Mouse (Mus musculus) regulatory T cell (primary cell): Measurements from ENCODE around the gene Cnfn.

ENCODE experiments used
- in situ Hi-C: fragments of 300-600 bp; cut with MboI, MseI; formaldehyde crosslinking; loops from one replicate; pipeline ENCODE4 v1.15.1; 2025; ENCODE audit warnings: high pct_unique_total_duplicates

The Cnfn gene

DNA sequence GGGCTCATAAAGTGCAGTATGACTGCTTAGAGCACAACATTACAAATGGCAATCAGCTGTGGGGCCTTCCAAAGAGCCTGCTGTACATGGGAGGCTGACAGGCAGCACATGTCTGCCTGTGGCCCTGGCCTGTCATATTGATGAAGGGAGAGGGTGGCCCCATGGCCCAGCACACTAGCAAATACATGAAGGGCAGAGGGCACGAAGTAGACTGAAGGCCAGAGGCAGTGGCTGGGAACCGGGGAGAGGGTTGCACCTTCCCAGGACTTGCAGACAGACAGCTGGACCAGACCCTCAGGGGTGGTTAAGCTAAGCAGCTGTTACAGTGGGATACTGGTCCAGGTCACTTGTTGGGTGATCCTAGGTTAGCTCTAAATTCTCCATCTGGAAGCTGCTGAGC is 21.5 kb upstream of the Cnfn start:
- in situ Hi-C loops: no loop called here

DNA sequence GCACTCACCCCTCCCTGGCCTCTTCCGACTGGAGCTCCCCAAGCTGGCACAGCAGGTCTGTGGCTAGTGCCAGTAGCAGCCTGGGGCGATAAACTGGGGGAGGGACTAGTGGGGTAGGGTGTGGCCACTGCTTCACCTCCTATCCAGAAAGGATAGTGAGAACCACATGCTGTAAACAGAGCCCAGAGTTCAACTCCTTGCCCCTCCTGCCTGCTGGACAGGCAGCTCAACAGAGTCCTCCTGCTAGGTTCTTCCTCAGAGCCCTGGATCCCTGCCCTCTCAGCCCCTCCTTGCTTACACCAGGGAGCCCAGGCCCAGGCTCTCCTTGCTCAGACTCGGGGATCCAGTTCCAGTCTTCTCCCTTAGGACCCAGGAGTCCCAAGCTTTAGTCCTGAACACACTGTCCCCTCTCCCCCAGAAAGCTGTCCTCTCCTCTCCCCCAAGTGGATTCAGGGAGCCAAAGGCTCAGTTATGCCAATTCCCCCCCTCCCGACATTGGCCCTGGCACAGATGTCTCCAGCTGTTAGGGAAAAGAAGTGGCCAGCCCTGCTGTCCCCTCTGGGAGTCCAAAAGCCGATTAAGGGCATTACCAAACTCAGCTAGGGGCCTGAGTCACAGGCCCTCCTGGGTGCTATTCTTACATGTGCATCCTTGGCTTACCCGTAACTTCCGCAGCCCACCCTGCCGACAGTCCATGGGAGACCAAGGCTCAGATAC is 20.7 kb upstream of the Cnfn start:
- in situ Hi-C loops: no loop called here

DNA sequence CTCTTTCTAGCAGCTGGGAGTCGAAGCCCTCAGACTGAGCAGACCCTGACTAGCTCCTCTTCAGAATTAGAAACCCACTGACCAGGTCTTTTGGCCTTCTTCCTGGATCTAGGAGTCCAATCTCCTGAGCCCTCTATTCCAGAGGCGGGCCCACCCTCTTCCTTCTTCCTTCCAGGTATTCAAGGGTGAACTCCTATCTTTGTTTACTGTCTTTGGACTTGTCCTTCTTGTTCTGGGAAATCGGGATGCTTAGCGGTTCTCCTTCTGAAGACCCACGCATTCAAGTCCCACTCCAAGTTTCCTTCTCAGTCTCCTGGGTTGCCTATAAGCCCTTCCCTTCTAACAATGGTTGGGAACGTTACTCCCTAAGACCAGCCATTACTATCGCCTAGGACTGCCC is 19.4 kb upstream of the Cnfn start:
- in situ Hi-C loops: no loop called here

DNA sequence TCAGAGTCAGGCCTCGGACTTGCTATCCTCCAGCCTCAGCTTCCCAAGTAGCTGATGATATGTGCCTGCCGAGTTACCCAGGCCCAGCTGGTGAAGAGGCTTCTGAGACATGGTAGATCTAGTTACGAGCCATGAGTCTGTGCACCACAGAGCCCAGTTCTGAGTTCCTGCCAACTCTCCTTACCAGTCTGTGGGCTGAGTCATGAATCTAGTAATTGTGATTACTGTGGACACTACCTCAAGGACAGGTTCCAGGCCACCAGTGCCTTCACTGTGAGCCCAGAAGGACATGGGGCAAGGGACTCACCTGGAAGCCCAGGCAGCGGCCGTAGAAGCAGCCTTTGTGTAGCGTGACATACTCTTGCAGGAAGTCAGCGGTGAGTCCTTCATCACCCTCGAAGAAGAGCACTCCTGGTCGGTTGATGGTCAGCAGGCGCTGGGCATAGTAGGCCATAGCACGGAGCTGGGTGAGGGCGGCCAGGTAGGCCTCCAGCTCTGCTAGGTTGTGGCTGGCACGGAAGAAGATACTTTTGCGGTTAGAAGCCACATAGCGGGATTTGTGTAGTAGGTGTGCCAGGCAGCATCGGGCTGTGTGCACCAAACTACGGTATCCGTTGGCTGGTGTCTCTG is 18.4 kb upstream of the Cnfn start:
- in situ Hi-C loops: no loop called here

DNA sequence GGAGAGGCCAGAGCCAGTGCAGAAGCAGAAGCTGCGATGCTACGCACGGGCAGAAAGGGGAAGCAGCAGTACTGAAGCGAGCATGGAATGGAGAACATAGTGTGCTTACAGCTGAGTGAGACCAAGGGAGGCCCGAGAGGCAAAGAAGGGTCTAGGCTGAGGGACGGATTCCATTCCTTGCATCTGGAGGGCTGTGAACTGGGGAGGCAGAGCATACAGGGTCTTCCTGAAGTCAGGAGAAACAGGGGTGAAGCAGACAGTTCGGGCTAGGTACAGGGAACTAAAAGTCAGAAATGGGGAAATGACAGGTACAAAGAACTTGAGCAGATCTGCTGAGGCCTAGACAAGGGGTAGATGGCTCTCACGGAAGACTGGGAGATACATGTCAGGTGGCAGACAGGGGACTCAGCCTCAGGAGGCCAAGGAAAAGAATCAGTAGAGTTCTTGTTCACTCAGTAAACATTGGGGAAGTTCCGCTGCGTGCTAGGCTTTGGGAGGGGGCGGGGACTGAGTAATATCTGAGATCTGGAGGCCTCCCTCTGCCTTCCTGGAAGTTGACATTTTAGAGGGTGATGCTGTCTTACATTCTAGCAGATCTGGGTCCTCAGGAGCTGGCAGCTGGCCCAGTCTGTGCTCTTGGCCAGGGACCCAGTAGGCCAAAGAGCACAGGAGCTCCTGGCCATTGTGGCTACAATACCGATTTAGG is 16.5 kb upstream of the Cnfn start:
- in situ Hi-C loops: no loop called here

DNA sequence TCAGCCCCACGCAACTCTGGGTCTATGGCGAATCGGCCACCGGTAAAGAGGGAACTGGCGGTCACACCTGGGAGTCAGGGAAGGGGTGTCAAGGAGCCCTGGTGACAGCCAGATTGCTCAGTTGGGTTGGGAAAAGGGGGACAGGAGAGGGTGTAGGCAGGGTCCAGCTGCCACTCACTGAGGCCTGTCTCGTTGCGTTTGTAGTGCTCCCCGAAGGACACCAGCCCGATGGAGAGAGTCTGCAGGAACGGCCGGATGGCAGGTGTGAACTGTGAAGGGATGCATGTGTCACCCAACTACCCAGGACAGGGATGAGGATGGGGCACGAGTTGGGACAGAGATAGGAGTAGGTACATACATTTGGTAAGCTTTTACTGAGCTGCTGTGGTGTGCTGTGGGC is 15.7 kb upstream of the Cnfn start:
- in situ Hi-C loops: no loop called here

DNA sequence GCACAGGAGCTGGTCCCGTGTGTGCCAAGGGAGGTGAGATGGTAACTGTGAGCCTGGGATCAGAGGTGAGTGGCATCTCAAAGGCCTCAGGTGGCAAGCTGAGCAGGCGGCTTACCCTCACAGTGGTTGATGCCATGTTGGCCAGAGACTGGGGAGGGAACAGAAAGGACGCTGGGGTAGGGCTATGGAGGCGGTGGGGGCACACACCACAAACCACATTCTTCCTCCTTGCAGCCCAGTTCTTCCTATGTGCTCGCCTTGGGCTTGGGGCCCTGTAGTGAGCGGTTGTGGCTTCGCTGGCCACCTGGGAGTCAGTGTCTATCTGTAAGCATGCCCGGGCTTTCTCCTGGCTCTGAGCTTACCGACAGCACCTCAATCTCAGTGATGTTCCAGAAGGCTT is 15.3 kb upstream of the Cnfn start:
- in situ Hi-C loops: no loop called here

DNA sequence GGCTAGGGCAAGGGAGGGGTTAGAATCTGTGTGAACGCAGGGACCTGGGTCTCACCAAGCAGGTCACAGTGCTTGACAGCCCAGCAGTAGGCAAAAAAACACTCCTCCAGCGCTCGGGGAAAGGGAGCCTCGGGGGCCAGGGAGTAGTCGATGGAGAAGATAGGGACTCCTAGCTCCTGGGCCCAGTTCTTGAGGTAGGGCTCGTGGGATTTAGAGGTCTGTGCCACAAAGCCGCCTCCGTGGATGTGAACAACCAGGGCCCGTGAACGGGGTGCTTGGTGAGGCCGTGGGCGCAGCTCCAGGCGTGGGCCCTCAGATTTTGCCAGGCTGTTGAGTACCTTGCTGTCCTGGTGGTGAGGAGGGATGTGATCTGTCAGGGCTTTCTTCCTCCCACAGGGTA is 14.8 kb upstream of the Cnfn start:
- in situ Hi-C loops: no loop called here

DNA sequence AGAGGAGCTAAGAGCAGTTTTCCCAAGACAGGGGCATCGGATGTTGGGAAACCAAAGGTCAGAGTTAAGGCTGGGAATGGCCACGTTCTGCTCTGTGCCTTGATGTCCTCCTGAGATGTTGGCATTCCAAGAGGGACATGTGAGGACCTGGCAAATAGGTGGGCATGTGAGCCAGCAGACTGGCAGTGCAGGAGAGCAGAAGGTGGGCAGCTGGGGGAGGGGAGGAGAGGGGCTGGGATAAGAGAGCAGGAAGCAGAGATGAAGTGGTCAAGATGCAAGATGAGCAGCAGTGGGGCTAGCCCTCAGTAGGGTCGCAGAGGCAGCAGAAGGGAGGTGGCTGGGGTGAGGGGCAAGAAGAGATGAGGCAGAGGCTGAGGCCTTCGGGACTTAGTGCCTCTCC is 14.4 kb upstream of the Cnfn start:
- in situ Hi-C loops: no loop called here

DNA sequence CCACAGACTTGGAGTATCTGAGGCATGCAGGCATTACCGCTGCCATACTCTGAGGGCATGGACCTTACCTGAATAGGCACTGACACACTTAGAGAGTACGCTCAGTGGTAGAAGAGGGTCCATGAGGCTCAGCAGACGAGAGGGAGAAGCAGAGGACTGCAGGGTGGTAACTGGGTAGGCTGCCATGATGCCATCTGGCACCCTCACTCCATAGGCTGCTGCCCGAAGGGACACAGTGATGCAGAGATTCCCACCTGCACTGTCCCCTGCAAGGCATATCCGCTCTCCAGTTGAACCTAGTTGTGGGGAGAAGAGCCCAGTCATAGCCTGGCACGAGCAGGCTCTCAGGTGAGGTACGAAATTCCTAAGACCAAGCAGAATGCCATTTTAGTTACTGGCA is 13.9 kb upstream of the Cnfn start:
- in situ Hi-C loops: no loop called here

DNA sequence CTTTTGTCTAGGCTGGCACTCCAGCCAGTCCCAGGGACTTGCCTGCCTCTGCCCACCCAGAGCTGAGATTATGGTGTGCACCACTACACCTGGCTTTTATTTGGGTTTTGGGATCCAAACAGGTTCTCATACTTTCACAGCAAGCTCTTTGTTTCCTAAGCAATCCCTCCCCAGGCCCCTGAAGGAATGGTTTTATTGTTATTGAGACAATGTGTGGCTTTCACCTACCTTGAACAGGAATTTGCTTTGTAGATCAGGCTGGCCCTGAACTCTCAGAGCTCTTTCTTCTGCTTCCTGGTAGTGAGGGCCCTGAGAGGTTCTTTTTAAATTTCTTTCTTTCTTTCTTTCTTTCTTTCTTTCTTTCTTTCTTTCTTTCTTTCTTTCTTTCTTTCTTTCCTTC is 13.0 kb upstream of the Cnfn start:
- in situ Hi-C loops: no loop called here

DNA sequence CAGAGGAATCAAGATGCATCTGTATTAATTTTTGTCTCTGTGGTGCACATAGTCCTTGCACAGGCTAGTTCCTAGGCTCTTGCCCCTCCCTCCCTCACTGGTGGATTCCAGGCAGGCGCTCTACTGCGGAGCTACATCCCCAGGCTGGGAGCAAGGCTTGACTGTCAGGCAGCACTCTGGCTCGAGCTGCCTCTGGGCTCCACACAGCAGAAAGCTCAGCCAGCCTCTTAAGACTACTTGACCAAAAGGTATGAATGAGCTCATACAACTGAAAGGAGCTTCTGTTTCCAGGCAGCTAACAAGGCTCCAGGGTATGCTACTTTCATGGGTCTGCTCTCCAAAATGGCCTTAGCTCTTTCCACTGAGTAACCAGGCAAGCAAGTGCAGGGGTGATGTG is 11.8 kb upstream of the Cnfn start:
- in situ Hi-C loops: no loop called here

DNA sequence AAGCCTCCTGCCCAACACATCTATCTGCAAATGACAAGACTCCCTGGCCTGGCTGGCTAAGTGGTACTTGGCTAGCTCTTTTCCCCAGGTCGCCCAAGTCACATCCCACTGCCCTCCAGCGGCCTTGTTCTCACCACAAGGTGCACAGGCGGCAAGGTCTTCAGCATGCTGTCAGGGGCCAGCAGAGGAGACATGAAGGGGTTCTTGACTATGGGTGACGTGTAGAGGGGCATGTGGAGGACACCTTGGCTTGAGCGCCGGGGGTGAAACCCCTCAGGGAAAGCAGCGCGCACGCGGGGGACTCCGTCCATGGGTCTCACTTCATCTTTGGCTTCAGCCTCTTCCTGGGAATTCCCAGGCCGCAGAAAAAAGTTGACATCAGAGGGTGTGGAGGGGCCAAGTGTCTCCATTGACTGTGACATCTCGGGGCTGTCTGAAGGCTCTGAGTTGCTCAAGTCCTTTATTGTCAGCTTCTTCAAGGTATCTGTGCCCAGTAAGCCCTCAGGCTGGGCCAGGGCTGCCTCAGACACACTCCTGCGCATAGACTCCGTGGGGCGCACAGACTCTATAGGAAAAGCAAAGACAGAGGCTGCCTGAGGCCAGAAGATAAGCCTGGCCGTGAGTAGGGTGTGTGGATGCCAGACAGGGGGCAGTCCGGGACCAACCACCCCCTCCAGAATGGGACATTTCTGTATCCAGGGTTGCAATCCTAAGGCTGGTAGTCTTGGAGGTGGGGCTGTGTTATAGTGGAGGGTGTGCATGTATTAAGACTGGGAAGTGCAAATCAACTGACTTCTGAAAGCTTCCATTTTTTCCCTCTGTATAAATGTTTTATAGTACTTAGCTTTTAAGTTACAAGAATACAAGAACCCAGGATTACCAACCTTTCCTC is 11.1 kb upstream of the Cnfn start:
- in situ Hi-C loops: no loop called here

DNA sequence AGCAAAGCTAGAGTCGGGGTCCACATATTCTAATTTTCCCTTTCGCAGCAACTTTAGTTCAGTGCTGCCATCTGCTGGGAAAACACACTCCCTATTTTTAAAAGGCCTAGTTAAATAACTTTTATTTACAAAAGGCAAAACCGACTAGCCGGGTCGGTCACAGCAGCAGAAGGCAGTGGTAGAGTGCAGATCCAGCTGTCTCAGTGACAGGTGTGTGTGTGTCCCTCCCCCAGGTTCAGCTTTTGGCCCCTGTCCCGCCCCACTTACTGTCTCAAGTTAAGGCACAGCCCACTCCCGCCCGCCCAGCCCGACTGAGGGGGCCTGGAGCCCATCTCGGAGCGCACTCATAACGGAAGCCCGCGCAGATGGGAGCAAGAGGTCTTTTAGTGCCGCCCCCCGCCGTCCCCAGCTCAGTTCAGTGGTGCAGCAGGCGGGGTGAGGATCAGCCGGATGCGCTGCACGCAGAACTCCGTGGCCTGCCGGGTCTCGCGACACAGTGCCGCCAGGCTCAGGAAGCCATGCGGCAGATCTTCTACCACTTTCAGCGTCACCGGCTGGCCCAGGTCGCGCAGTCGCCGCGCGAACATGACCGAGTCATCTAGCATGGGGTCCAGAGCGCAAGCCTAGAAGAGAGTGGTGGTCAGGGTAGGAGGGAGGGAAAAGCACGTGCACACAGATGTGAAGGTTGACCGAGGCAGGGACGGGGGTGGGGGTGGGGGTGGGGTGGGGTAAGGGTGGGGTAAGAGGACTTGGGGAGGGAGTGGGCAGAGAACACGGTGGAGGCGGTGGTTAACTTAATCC is 10.2 kb upstream of the Cnfn start:
- in situ Hi-C loops: no loop called here

DNA sequence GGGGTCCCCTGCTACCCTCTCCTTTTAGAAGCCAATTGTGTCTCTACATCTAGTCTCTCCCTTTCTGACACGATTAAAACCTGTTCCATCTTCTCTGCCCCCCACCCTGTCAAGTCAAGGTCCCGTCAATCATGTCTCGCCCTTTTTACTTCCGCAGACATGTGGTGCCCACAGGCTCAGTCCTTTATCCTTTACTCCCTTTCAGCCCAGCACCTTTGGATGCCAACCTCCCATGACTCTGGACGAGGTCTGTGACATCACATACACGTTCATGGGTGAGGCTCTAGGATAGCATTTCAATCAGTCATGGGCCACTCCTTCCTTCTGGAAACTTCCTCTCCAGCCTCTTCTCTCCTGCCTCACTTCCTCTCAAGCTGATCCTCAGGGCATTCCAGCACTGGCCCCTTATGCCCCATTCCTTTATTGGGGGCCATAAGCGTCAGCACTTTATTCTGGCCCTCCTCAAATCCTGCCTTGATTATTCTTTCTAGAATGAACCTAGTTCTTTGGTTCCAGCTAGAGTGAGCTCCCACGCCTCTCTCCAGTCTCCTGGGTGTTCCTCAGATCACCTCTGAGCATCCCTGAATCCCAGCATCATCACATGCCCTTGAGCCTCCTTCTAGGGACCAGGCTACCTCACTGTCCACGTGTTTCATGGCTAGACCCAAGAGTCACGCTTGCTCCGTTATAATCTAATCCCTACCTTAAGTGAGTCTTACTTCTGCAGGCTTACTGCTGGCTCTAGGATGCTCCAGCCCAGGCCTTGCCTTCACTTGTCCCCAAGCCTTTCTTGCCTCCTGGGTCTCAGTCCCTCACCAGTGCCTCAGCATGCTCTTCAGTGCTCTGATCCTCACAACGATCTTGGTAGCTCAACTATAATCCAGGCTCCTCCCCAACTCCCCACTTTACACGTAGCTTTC is 8.9 kb upstream of the Cnfn start:
- in situ Hi-C loops: no loop called here

DNA sequence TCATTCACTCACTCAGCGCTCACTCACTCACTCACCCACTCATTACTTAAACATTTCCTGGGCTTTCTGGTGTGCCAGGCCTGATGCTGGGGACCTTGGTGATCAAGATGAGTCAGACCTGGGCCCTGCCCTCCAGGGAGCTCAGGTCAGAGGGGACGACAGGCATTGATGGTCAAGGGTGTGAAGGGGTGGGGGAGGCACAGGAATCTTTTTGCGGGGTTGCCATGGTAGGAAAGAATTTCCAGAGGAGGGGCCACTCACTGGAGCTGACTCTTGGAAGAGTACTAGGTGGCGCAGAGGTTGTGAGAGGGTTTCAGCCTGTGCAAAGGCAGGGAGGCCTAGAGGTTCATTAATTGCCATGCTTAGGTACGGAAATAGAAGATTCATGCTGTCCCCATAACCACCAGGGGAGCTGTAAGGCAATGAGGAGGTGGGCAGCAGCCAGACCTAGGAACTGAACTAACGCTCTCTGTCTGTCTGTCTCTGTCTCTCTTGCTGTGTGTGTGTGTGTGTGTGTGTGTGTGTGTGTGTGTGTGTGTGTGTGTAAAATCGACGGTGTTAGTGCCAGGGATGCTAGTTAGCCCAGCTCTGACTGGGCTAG is 7.7 kb upstream of the Cnfn start:
- in situ Hi-C loops: no loop called here

DNA sequence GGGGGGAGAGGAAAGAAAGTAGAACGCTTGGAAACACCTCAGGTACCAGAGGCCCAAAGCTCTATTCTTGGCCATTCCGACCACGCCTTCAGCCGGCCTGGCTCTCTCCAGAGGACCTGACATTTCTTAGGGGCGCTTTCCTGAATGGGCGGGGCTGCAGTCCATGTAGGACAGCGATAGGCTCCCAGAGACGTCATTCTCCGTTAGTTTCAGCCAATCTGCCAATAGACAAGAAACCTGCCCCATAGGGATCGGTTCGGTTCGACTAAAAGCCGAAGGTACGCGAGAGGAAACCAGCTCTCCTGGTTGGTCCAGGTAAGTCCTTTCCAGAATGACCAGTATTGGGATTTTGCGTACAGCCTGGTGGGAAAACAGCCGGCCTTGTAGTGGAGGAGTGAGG is 7.0 kb upstream of the Cnfn start:
- in situ Hi-C loops: no loop called here

DNA sequence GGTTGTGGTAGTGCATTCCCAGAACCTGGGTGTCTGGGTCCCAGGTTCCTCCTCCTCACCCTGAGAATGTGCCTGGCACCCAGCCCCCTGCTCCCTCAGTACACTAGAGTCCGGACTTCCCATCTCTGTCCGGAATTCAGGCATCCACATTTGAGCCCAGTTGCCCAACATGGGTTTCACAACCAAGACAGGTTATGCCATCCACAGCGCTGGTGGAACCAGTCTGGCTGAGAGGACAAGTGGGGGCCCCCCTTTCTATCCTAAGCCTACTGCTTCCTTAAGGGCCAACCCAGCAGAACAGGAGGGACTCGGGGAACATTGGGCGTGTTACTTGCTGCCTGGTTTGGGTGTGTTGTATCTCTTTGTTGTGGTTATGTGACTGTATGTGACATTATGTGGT is 2.9 kb upstream of the Cnfn start:
- in situ Hi-C loops: no loop called here

DNA sequence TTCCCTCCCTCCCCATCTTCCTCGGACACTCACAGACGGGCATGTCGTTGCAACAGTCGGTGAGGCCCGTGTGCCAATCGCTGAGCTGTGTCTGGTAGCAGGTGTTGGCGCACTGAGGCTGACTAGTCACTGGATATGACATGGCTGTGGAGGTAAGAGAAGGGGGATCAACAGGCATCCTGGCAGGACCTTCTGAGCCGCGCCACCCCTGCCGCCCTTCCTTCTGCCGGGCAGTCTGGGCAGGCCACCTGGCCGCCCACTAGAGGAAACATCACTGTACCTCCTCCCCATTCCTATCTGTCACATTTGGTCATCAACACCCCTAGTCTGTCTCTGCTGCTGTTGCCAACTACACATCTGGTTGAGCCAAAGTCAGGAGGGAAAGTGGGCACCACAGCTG is 1.2 kb downstream of the Cnfn start:
- in situ Hi-C loops: no loop called here
